ENCODE assay signal across 7 mouse cellular contexts in genomic region chr2:152942898-152943515, GRCm38 (mm10). TPM values are rescaled to one million over a fixed set of nuclear protein-coding genes. Genes with fewer than 3 reads are reported as not detected.
DNase-seq lines count a peak whose midpoint lies in the region; ATAC-seq lines count a peak whose summit lies in the region.

No protein-coding gene starts in this region.

- ATAC-seq in embryonic facial prominence, embryonic 13.5 days (ENCODE audit: insufficient number of reproducible peaks, insufficient read depth, low FRiP score, low TSS enrichment, low read depth) = no peak
- 0 out of 2 replicates have a peak, but pooled peaks have one; percentile 16 for ATAC-seq in hindbrain, embryonic 16.5 days
- no peak for ATAC-seq in neural tube, embryonic 12.5 days (ENCODE audit: low FRiP score, low read depth)

- no peaks in the 10 kb centered on the region for H3K36me3 ChIP-seq in embryonic facial prominence, embryonic 13.5 days
- H3K36me3 ChIP-seq in hindbrain, embryonic 16.5 days (ENCODE audit: control insufficient read depth, insufficient read depth, low read length) = no peaks in the 10 kb centered on the region
- no peaks in the 10 kb centered on the region for H3K36me3 ChIP-seq in neural tube, embryonic 12.5 days

- peak overlapping the region; percentile 88 for H3K4me2 ChIP-seq in embryonic facial prominence, embryonic 13.5 days
- peak overlapping the region; percentile 91 for H3K4me2 ChIP-seq in hindbrain, embryonic 16.5 days (ENCODE audit: low read length)
- H3K4me2 ChIP-seq in neural tube, embryonic 12.5 days (replicated peaks) = peak overlapping the region; percentile 85

- H3K4me3 ChIP-seq in embryonic facial prominence, embryonic 13.5 days = peak overlapping the region; percentile 50
- H3K4me3 ChIP-seq in hindbrain, embryonic 16.5 days (ENCODE audit: low read length) = peak overlapping the region; percentile 48
- peak overlapping the region; percentile 39 for H3K4me3 ChIP-seq in neural tube, embryonic 12.5 days

- H3K9me3 ChIP-seq in embryonic facial prominence, embryonic 13.5 days = no peaks in the 10 kb centered on the region
- H3K9me3 ChIP-seq in hindbrain, embryonic 16.5 days (ENCODE audit: control insufficient read depth, low read length) = no peaks in the 10 kb centered on the region
- H3K9me3 ChIP-seq in neural tube, embryonic 12.5 days = no peaks in the 10 kb centered on the region

- under 1% methylated on average over 64 of the region's 65 CpGs for WGBS in embryonic facial prominence, embryonic 13.5 days
- under 1% methylated on average over 58 of the region's 65 CpGs for WGBS in hindbrain, embryonic 16.5 days
- under 1% methylated on average over 60 of the region's 65 CpGs for WGBS in neural tube, embryonic 12.5 days

- intact Hi-C loops in gastrocnemius, postnatal 14 days (cut with DNase I; ENCODE audit: low total_unique reads) = no loop called here

- peak overlapping the region; percentile 63 for H3K9ac ChIP-seq in embryonic facial prominence, embryonic 13.5 days
- peak overlapping the region; percentile 67 for H3K9ac ChIP-seq in hindbrain, embryonic 16.5 days (ENCODE audit: low read depth, low read length)
- H3K9ac ChIP-seq in neural tube, embryonic 12.5 days = peak overlapping the region; percentile 49

- peaks cover 15% of the 10 kb centered on the region for H3K4me1 ChIP-seq in embryonic facial prominence, embryonic 13.5 days
- H3K4me1 ChIP-seq in hindbrain, embryonic 16.5 days (ENCODE audit: control insufficient read depth, insufficient read depth, low read depth, low read length) = peaks cover 13% of the 10 kb centered on the region
- peaks cover 15% of the 10 kb centered on the region for H3K4me1 ChIP-seq in neural tube, embryonic 12.5 days

- peak; percentile 48 for DNase-seq in kidney, postnatal 10 days
- DNase-seq in kidney, postnatal 36 days = no peak
- no peak for DNase-seq in gastrocnemius, postnatal 14 days
- no peak for DNase-seq in gastrocnemius, postnatal 25 days

- H3K27ac ChIP-seq in embryonic facial prominence, embryonic 13.5 days = no peak overlapping the region
- no peak overlapping the region for H3K27ac ChIP-seq in hindbrain, embryonic 16.5 days (ENCODE audit: low read depth, low read length)
- H3K27ac ChIP-seq in neural tube, embryonic 12.5 days = no peak overlapping the region

- peaks cover 99% of the 10 kb centered on the region for H3K27me3 ChIP-seq in embryonic facial prominence, embryonic 13.5 days
- peaks cover 33% of the 10 kb centered on the region for H3K27me3 ChIP-seq in hindbrain, embryonic 16.5 days (replicated peaks; ENCODE audit: control insufficient read depth, insufficient read depth, low read length)
- H3K27me3 ChIP-seq in neural tube, embryonic 12.5 days (replicated peaks) = peaks cover 70% of the 10 kb centered on the region

RNA-seq across cellular contexts. Expression of gene Dusp15, which starts 8.5 kb away (rescaled TPM):
- polyA plus RNA-seq in embryonic facial prominence, embryonic 13.5 days (2015; fragmentation: Nextera tagmentation; extraction: Ambion mirVana) = 0.37 and 0.39 TPM in 2 replicates
- 11.6 and 13.6 TPM in 2 replicates for polyA plus RNA-seq in hindbrain, embryonic 16.5 days (2015; fragmentation: Nextera tagmentation; extraction: Ambion mirVana)
- 3.1 and 4.9 TPM in 2 replicates for polyA plus RNA-seq in neural tube, embryonic 12.5 days (2016; fragmentation: Nextera tagmentation; extraction: Ambion mirVana)
- total RNA-seq in gastrocnemius, postnatal 14 days (2021) = 1 to 10 TPM in 1 of 2 experiments, under 1 TPM in 1; 0.62 to 3.3 TPM
- total RNA-seq in gastrocnemius, postnatal 25 days (2021) = 1 to 10 TPM; 1.1 to 1.5 TPM

RNA-seq across cellular contexts. Expression of gene Foxs1, which starts 10.0 kb away (rescaled TPM):
- 0.83 TPM in 1 of 2 replicates, not detected in the other for polyA plus RNA-seq in embryonic facial prominence, embryonic 13.5 days (2015; fragmentation: Nextera tagmentation; extraction: Ambion mirVana)
- 4.2 and 4.5 TPM in 2 replicates for polyA plus RNA-seq in hindbrain, embryonic 16.5 days (2015; fragmentation: Nextera tagmentation; extraction: Ambion mirVana)
- polyA plus RNA-seq in neural tube, embryonic 12.5 days (2016; fragmentation: Nextera tagmentation; extraction: Ambion mirVana) = 2.0 and 2.4 TPM in 2 replicates
- 1 to 10 TPM; 4.2 to 5.6 TPM for total RNA-seq in gastrocnemius, postnatal 14 days (2021)
- 1 to 10 TPM; 1.8 to 2.4 TPM for total RNA-seq in gastrocnemius, postnatal 25 days (2021)

RNA-seq across cellular contexts. Expression of gene Ttll9, which starts 19.3 kb away (rescaled TPM):
- 0.36 and 0.42 TPM in 2 replicates for polyA plus RNA-seq in embryonic facial prominence, embryonic 13.5 days (2015; fragmentation: Nextera tagmentation; extraction: Ambion mirVana)
- polyA plus RNA-seq in hindbrain, embryonic 16.5 days (2015; fragmentation: Nextera tagmentation; extraction: Ambion mirVana) = 9.2 and 10.5 TPM in 2 replicates
- 1.8 and 2.6 TPM in 2 replicates for polyA plus RNA-seq in neural tube, embryonic 12.5 days (2016; fragmentation: Nextera tagmentation; extraction: Ambion mirVana)
- total RNA-seq in gastrocnemius, postnatal 14 days (2021) = not detected
- total RNA-seq in gastrocnemius, postnatal 25 days (2021) = not detected

RNA-seq across cellular contexts. Expression of gene Mylk2, which starts 31.9 kb away (rescaled TPM):
- not detected in 2 replicates for polyA plus RNA-seq in embryonic facial prominence, embryonic 13.5 days (2015; fragmentation: Nextera tagmentation; extraction: Ambion mirVana)
- polyA plus RNA-seq in hindbrain, embryonic 16.5 days (2015; fragmentation: Nextera tagmentation; extraction: Ambion mirVana) = 0.21 and 0.44 TPM in 2 replicates
- polyA plus RNA-seq in neural tube, embryonic 12.5 days (2016; fragmentation: Nextera tagmentation; extraction: Ambion mirVana) = not detected in 2 replicates
- 100 to 1,000 TPM; 150 to 230 TPM for total RNA-seq in gastrocnemius, postnatal 14 days (2021)
- 100 to 1,000 TPM; 290 to 471 TPM for total RNA-seq in gastrocnemius, postnatal 25 days (2021)
